Mouse (Mus musculus): ENCODE results near the gene Smox.

- TF ChIP-seq CTCF (IDR thresholded peaks at IDR 0.05; ENCODE audit: low read depth), result no peak
- TF ChIP-seq EP300 (optimal IDR thresholded peaks at IDR 0.05), result no peak
These were observed 43.5 kb upstream of the Smox start for GRCm38 (mm10) chr2:131447566-131448330.

Data from stomach, postnatal 0 days (tissue).